Mouse (Mus musculus) ES-E14 (cell line): ENCODE data around the gene Podn. TPM values are rescaled to one million over a fixed set of nuclear protein-coding genes. Genes with fewer than 3 reads are reported as not detected.

Experiments used
- DNase-seq: peaks from one replicate; pipeline ENCODE4 v3.0.0-alpha.2; 2013; ENCODE audit warnings: low read depth, low spot score
- H3K27ac ChIP-seq: 2 replicates; pipeline ENCODE4 v1.5.1; 2012; ENCODE audit warnings: low read depth, mild to moderate bottlenecking, low read length, moderate library complexity, mixed read lengths; ENCODE audit not compliant: poor library complexity, insufficient read depth, severe bottlenecking
- H3K36me3 ChIP-seq: 2 replicates; pipeline ENCODE4 v1.6.1; 2012; ENCODE audit warnings: mild to moderate bottlenecking, low read length, moderate library complexity, mixed read lengths; ENCODE audit not compliant: control insufficient read depth, poor library complexity, insufficient read depth, severe bottlenecking
- H3K4me1 ChIP-seq, 2 experiments: fragments of 150-350 bp in 1 of 2; sonication (generic) in 1 of 2; 2 replicates each; pipeline ENCODE4 v1.6.1; 2012; ENCODE audit warnings: low read length in 2 of 2, mild to moderate bottlenecking in 1 of 2, mixed read lengths in 1 of 2; ENCODE audit not compliant: control insufficient read depth in 2 of 2, insufficient read depth in 2 of 2, poor library complexity in 1 of 2
- H3K4me3 ChIP-seq, 2 experiments: fragments of 150-350 bp in 1 of 2; sonication (generic) in 1 of 2; 2 replicates each; pipeline ENCODE4 v1.5.1; 2012; ENCODE audit warnings: low read length in 2 of 2, low read depth in 1 of 2, mild to moderate bottlenecking in 1 of 2, mixed read lengths in 1 of 2; ENCODE audit not compliant: insufficient read depth in 1 of 2, poor library complexity in 1 of 2, severe bottlenecking in 1 of 2
- H3K9ac ChIP-seq: 2 replicates; pipeline ENCODE4 v1.6.1; 2012; ENCODE audit warnings: low read depth, mild to moderate bottlenecking, low read length, mixed read lengths; ENCODE audit not compliant: poor library complexity, insufficient read depth, severe bottlenecking
- H3K9me3 ChIP-seq: fragments of 150-350 bp; sonication (generic); 2 replicates; pipeline ENCODE4 v1.6.1; 2012; ENCODE audit warnings: low read depth, mild to moderate bottlenecking, low read length; ENCODE audit not compliant: control insufficient read depth, insufficient read depth
- CHD2 ChIP-seq: IDR thresholded peaks from 2 replicates; pipeline ENCODE4 v1.6.1; 2014; ENCODE audit warnings: mild to moderate bottlenecking, low read depth, low read length, inconsistent platforms
- HCFC1 ChIP-seq: IDR thresholded peaks from 2 replicates; pipeline ENCODE4 v1.6.1; 2012; ENCODE audit warnings: low read length, inconsistent platforms, borderline replicate concordance; ENCODE audit not compliant: insufficient read depth
- MAFK ChIP-seq: IDR thresholded peaks from 2 replicates; pipeline ENCODE4 v1.6.1; 2014; ENCODE audit warnings: mild to moderate bottlenecking, low read depth, low read length, inconsistent platforms; ENCODE audit not compliant: insufficient read depth
- ZC3H11A ChIP-seq: IDR thresholded peaks from 2 replicates; pipeline ENCODE4 v1.6.1; 2012; ENCODE audit warnings: low read depth, mild to moderate bottlenecking, inconsistent platforms, low read length, borderline replicate concordance
- ZNF384 ChIP-seq: IDR thresholded peaks from 2 replicates; pipeline ENCODE4 v1.6.1; 2012; ENCODE audit warnings: low read depth, low read length, inconsistent platforms
- in situ Hi-C, 2 experiments: fragments of 600-800 bp; cut with MboI; formaldehyde crosslinking; loops; one replicate each; pipeline ENCODE4 v1.15.1; 2025; ENCODE audit warnings: low sequenced_read_pairs in 2 of 2, inconsistent platforms in 1 of 2; ENCODE audit not compliant: unreplicated experiment in 2 of 2
- total RNA-seq: library from RNA; depleted of rRNA; stranded (reverse); fragments of 300-350 nt; gene quantifications from 2 replicates; pipeline ENCODE4 v1.2.3, GENCODE M21; 2012

The Podn gene
- total RNA-seq, 1 experiment, result 1.0 TPM

GRCm38 (mm10) chr4:108110706-108111105 is 14.5 kb upstream of the Podn start:
- Histone ChIP-seq H3K9ac (no peak overlapping the region), H3K4me1 (no peaks in the 10 kb centered on the region), H3K9me3 (no peaks in the 10 kb centered on the region), H3K4me3 (no peak overlapping the region), H3K36me3 (no peaks in the 10 kb centered on the region), H3K27ac (no peak overlapping the region)
- in situ Hi-C loops, result no loop called here
- no peak for DNase-seq
- no peak for TF ChIP-seq ZNF384
- no peak for TF ChIP-seq CHD2
- TF ChIP-seq HCFC1, result no peak
- TF ChIP-seq MAFK, result no peak
- no peak for TF ChIP-seq ZC3H11A

- no peak for DNase-seq
- in situ Hi-C loops, result no loop called here
These were observed 13.5 kb upstream of the Podn start for GRCm38 (mm10) chr4:108109728-108110127.

GRCm38 (mm10) chr4:108092741-108093397 is 3.4 kb downstream of the Podn start:
- Histone ChIP-seq H3K4me1 (no peaks in the 10 kb centered on the region), H3K9ac (no peak overlapping the region), H3K36me3 (no peaks in the 10 kb centered on the region), H3K4me3 (no peak overlapping the region), H3K9me3 (no peaks in the 10 kb centered on the region), H3K27ac (no peak overlapping the region)
- in situ Hi-C loops, result no loop called here
- TF ChIP-seq ZC3H11A (no peak), MAFK (no peak), HCFC1 (no peak), ZNF384 (no peak), CHD2 (no peak)
- DNase-seq, result no peak

More at GRCm38 (mm10) chr4:108109728-108110127, 13.5 kb upstream of the Podn start:
- Histone ChIP-seq H3K9me3 (no peaks in the 10 kb centered on the region), H3K4me3 (no peak overlapping the region), H3K4me1 (no peaks in the 10 kb centered on the region), H3K36me3 (no peaks in the 10 kb centered on the region), H3K9ac (no peak overlapping the region), H3K27ac (no peak overlapping the region)
- no peak for TF ChIP-seq CHD2
- TF ChIP-seq ZNF384, result no peak

- Histone ChIP-seq H3K27ac (no peak overlapping the region), H3K36me3 (no peaks in the 10 kb centered on the region), H3K4me3 (no peak overlapping the region), H3K9ac (no peak overlapping the region), H3K4me1 (peaks cover 2 to 4% of the 10 kb centered on the region in 2 experiments; a peak in 1 of 4 replicates), H3K9me3 (no peaks in the 10 kb centered on the region)
- TF ChIP-seq MAFK (no peak), ZNF384 (no peak), HCFC1 (no peak), CHD2 (no peak), ZC3H11A (no peak)
- no peak for DNase-seq
- in situ Hi-C loops, result no loop called here
These were observed 12.3 kb downstream of the Podn start for GRCm38 (mm10) chr4:108083993-108084392.
